Mouse (Mus musculus) mouse embryonic stem cell (cell line): ENCODE results near the gene Nfkbia.

ENCODE experiments used
- in situ Hi-C, 2 experiments: fragments of 300-500 bp; cut with MboI; formaldehyde crosslinking; loops; 1 replicate in 1 of 2; 3 replicates in 1 of 2; pipeline ENCODE4 v1.14.3; 2019 to 2020; ENCODE audit warnings: low sequenced_read_pairs in 2 of 2, low pct_unique_long_range_greater_than_20kb in 1 of 2, mixed read lengths in 1 of 2; ENCODE audit not compliant: unreplicated experiment in 1 of 2

Nfkbia gene

DNA sequence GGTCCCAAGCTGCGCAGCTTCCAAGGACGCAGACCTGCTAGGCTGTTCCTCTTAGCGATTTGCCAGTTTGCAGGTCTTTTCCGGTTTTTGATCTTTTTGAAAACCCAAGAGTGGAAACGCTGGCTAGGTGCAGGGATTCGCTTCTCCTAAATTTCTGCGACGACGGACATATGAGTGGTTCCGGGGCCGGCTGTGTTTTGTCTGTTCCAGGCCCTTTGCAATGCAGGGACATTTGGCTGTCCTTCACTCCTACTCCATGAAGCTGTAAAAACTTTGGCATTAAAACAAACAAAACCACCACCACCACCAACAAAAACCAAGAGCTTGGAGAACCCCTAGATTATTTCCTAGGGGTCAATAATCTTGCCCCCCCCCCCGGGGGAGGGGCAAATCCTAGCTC lies 494 bp upstream of the Nfkbia start:
- in situ Hi-C loops: loop anchor here in 1 of 2 experiments (5.0 kb wide), 1 partner anchor 51 kb away; no protein-coding TSS in a partner anchor

DNA sequence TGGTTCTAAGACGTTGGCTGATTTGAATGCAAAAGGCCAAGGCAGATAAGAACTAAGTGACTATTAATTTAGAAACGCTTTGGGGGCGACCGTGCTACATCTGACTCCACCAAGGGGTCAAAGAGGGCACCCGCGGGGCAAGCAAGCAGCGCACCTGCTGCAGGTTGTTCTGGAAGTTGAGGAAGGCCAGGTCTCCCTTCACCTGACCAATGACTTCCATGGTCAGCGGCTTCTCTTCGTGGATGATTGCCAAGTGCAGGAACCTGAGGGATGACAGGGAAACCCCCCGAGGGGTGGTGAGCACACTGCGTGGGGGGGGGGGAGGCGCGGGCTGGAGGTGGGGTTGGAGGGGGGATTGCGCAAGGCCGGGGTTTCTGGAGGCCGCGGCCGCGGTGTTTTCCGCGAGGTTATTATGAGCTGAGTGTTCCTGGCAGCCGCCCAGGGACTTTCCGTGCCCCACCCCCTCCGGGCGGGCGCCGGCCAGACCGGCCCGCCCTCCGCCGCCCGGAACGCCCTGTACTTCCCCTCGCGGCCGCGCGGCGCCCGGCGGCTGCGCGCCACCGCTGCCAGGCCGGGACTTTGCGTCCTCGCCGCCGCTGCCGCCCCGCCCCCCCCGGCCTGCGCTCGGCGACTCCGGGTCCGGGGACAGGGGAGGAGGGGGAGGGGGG lies 797 bp downstream of the Nfkbia start:
- in situ Hi-C loops: loop anchor here in 1 of 2 experiments (5.0 kb wide), 1 partner anchor 49 kb away; no protein-coding TSS in a partner anchor

DNA sequence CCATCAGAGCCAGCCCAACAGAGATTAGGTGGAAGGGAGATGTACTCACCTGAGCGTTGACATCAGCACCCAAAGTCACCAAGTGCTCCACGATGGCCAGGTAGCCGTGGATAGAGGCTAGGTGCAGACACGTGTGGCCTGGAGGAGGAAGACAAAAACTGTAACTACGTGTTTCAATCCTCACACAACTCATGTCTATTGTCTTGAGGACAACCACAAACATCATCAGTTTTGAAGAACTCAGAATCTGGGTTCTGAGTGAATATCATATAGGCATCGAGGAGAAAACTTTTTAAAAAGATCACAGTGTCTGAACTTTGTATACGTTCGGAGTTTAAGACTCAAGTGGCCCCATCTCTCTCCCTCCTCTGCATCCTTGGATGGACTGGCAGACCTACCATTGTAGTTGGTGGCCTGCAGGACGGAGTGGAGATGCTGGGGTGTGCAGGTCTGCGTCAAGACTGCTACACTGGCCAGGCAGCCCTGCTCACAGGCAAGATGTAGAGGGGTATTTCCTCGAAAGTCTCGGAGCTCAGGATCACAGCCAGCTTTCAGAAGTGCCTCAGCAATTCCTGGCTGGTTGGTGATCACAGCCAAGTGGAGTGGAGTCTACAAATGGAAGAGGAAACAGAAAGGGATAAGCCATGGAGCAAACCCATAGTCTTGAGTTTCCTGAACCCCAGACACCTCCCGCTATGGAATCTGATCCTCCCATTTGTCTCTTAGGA lies 1.6 kb downstream of the Nfkbia start:
- in situ Hi-C loops: loop anchor here in 1 of 2 experiments (5.0 kb wide), 1 partner anchor 49 kb away; no protein-coding TSS in a partner anchor

DNA sequence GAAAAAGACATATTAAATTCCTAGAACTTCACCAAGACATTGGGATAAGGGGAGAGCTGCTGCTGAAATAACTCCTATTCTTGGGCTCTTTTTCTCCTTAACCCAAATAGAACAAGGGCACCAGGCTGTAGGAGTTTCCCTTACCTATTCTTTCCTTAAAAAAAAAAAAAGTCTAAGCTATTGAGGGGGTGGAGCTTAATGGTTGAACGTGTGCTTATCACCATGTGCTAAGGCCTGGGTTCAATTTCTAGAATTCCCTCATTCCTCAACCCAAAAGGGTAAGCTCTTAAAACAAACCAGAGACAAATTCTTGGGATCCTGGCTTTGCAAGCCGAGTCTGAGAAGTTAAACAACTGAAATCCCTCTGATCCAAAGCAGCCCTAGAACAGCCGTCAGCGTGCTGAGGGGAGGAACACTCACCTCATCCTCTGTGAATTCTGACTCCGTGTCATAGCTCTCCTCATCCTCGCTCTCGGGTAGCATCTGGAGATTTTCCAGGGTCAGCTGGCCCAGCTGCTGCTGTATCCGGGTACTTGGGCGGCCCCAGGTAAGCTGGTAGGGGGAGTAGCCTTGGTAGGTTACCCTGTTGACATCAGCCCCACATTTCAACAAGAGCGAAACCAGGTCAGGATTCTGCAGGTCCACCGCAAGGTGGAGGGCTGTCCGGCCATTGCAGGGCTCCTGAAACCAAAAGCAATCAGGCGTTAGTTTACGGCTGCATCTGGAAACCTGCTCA lies 2.3 kb downstream of the Nfkbia start:
- in situ Hi-C loops: loop anchor here in 1 of 2 experiments (5.0 kb wide), 1 partner anchor 48 kb away; no protein-coding TSS in a partner anchor

DNA sequence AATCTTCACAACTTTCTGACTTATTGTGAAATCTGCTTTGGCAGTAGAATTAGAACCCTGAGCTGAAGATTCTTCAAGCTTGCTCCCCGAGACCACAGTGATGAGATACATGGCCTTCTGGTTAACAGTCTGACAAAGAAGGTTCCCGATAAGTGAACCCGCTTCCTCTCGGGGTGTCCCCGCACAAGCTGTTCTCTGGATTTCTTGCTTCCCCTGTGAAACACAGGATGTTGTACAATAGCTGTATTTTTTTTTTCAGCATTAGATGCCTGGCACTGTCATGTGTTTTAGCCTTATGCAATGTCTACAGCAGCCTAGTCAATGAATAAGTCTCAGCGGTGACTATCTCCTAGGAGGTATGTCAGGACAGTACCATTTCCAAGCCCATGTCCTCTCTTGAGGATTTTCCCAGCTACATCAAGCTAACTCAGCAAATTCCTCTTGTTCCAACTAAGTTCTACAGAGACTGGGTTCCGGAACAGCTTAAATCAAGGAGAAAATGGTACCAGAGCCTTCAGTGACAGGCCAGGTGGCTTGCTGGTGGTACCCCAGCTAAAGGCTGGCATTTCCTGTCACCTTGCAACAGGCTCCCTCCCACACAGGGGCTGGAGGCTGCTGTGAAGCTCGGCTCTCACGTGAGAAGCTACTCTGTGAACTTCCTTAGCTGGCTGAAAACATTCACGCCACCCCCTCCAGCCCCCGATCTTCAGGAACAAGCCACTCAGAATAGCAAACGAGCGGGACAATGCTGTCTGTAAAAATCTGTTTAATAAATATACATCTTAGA lies 3.6 kb downstream of the Nfkbia start:
- in situ Hi-C loops: no loop called here

DNA sequence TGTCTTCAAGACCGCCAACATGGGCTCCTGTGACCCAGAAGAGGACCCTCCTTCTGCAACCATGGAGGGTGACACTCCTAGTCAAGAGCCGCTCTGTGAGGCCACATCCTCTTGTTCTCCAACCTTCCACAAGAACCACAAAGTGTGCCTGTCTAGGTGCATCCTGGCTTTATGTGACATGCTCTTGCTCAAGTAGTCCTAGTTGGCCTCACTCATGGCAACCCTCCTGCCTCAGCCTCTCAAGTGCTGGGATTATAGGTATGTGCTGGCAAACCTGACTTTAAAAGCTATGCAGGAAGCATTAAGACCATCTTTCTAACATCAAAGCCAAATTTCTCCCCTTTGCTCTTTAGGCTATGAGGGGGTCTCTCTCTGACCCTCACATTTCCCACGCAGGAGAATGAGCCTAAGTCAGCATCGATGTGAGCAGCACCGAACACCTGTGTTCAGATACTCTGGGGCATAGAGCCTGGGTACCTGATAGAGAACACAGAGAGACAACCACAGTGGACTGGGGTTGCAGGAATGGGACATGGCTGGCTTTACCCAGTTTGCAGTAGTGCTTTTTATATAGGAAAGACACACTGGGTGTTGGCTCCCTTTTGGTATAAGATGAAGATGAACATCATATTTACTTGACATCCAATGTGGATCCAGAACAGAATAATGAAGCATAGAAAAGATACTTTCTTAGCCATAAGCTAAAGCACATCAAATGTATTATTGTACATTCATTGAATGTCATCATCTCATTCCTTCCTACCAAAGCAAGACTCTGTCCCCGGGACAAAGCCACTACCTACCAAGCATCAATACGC lies 4.4 kb downstream of the Nfkbia start:
- in situ Hi-C loops: no loop called here

DNA sequence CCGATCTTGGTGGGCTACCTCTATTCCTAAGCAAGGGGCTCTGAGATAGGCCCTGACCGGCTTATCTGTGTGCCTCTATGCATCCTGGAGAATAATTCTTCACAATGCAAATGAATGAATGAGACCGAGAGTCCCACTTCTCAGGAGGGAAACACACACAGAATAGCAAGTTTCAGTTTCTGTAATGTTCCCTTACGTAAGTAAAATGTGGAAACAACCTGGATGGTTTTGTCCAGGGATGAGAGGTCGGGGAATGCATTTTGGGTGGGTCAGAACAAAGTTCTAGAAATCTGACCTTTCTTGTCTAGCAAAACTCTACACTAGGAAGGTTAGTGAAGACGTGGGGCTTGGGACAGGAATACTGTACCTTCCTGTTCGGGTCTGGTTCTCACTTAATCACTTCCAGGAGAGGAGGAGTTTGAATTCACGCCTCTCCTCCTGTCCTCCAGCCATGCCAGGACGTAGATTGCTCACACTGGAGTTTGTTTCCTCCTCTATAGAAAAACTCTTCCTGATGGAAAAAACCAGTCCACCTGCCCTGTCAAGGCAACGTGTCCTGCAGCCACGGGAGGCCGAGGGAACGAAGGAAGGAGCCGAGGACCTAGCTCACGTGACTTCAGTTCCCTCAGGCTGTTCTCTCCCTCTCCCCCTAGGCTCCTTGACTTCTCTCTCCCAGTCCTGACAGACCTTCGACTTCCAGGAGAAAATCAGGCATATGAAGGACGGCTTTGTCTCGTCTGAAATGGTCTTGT lies 5.3 kb downstream of the Nfkbia start:
- in situ Hi-C loops: no loop called here

DNA sequence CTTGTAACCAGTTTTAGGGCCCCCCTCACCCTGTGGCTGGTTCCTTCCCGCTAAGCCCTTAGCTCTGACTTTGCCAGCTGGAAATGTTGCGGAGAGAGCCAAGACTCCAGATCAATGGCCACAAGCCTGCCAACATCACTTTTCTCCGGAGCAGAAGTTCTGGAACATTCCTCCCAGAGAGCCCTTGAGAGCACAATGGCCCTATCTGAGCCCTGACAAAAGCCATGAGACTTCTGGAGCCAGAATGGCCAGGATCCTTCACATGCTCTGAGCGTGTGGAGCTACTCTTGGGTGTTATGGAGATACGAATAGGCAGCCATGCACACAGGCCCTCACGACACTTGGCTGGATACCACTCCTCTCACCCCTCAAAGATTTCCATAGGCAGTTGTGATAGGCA lies 7.6 kb downstream of the Nfkbia start:
- in situ Hi-C loops: no loop called here

DNA sequence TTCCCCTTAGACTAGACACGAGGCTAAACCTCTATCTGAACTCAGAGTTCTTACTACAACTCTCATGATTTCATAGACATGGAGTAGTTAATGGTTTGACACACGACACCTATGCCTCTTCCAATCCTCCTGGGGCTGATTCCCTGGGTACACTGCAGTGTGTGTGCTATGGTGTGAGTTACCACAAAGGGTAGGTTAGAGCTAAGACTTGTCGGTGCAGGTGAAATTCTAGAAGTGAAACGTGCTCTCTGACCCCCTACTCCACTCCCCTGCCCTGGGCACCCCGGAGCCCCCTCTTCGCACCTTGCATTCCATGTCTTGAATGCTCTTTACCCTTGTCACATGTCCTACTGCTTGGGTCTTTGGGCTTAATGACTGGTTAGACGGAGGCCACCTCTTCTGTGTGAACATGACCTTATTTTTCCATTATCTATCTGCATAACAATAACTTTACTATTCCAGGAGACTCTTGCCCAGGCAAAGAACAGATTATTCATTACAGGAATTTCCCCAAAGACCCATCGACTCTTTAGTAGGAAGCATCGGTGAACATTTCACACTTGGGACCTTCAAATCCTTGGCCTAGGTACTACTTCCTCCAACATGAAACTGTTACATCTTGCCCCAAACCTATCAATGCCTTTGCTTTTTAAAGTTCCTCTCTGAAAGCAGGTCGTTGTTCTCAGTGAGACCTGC lies 8.2 kb downstream of the Nfkbia start:
- in situ Hi-C loops: no loop called here

DNA sequence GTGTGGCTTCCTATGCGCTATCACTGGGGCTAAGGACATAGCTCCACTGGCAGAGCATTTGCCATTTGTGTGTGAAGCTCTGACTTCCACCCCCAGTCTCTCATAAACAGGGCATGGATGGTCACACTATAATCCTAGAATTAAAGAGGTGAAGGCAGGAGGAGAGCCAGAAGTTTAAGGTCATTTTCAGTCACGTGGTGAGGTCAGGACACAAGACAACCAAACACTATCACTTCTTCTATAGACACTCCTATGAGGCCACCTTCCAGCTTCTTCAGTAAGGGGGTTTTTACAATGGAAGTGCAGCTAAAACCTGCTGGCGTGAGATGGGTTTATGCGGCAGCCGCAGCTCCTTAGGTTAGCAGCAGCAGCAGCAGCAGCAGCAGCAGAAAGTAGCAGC lies 8.9 kb downstream of the Nfkbia start:
- in situ Hi-C loops: no loop called here

DNA sequence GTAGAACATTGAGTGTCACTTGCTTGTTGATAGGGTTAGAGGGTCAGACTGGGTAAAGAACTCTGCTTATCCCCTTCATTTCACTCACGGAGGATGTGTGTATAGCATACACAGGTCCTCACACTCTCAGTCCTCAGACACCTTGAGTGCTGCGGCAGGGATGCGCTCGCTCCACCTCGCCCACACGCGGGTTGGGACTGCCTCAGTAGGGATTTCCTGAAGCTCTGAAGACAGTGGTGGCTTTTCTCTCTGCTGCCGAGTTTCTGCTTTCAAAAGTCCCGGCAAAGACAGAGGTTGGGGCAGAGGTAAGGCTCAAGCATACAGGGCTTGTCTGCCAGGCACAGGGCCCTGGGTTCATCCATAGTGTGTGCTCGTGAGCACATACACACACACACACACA lies 9.7 kb downstream of the Nfkbia start:
- in situ Hi-C loops: no loop called here

DNA sequence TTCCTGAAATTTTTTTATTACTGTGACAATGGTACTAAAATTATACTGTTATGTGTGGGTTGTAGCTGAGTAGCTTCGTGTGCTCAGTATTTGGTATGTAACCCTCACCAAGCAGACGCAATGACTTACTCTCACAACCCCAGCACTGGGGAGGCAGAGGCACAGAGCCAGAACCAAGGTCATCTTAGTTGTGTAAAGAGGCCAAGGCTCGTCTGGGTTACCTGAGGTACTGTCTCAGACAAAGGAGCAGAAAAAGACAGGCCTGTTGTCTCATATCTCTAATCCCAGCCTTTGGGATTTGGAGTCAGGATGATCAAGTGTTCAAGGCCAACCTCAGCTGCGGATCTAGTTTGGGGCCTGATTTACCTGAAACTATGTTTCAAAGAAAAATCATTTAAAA lies 10.7 kb downstream of the Nfkbia start:
- in situ Hi-C loops: no loop called here

DNA sequence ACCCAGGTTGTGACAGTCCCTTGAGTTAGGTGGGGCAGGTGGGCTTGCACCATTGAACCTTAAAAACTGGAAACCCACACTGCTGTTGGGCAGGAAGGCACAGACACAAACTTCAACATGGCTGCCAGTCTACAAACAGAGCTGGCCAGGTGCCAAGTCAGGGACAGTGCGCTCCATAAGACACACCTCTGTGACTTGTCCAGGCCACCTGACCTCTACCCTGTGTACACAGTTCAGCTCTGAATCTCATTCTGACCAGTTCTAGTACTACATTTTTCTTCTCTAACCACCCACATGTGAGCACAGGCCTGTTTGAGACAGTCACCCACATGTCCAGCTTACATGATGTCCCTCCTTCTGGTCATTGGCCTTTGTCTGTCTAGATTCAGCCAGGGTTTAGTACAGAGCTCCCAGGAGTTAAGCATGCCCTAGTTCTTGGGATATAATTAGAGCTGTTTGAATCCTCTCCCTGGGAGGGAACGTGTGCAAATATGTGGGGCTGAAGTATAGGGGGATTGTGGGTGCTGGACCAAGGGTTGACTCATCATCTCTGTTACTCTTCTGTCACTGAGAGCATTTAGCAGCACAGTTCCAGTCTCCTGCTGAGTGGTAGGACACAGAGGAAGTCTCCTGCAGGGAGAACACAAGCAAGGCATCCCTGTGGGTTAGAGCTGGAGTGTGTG lies 11.8 kb downstream of the Nfkbia start:
- in situ Hi-C loops: no loop called here

DNA sequence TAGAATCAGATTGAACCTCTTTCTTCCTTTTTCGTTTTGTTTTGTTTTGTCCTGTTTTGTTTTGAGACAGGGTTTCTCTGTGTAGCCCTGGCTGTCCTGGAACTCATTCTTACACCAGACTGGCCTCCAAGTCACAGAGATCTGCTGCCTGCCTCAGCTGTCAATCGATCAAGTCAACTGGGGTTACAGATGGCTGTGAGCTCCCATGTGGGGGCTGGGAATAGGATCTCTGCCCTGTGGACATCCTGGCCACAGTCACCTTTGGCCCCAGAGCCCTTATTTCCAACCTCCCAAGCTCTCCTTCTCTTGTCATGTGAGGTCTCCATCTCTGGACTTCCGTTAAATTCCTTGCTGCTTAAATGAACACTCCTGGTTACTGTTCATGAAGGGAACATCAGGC lies 13.5 kb downstream of the Nfkbia start:
- in situ Hi-C loops: no loop called here

DNA sequence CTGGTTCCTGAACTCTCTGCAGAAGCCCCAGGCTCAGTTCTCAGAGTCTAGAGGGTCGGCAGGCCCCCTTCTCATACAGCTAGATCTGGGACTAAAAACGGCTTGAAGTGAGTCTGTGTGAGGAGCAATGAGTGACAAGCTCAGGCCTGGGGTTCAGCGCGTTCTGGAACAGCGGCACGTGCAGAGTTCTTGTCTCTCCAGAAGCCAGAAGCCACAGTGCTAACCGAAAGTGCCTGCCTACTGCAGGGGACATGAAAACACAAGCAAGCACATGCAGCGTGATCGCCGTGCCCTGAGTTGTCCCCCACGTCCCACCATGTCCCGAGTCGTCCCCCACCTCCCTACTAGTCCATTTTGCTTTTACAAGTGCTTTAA lies 18.3 kb downstream of the Nfkbia start:
- in situ Hi-C loops: no loop called here
